Mouse (Mus musculus) layer of hippocampus, adult 8-10 months (tissue): ENCODE data around the gene Dnajb14. TPM values are rescaled to one million over a fixed set of nuclear protein-coding genes. Genes with fewer than 3 reads are reported as not detected.
A peak's percentile ranks its signal among the peaks of the same experiment; 100 is the strongest.
"Not testable (repeated sequence)": the region's sequence is repeated elsewhere in the genome, so short reads cannot be mapped to it uniquely, and the experiment has no call there.

Experiments used
- DNase-seq, 2 experiments: peaks; one replicate each; pipeline ENCODE4 v3.0.0; 2022; ENCODE audit warnings: low spot score in 2 of 2
- total RNA-seq, 4 experiments: library from RNA; stranded (reverse); gene quantifications; 2 replicates each; pipeline ENCODE4 v1.2.4; 2022

The Dnajb14 gene
- total RNA-seq, 4 experiments from 2014 or later, result 52.0 to 55.0 (median 53.3) TPM

- no peak for DNase-seq
Measured at GRCm38 (mm10) chr3:137952225-137952913, 84.9 kb downstream of the Dnajb14 start.

- DNase-seq, result peak; percentile 64 to 71
Measured at GRCm38 (mm10) chr3:137952914-137953880, 85.7 kb downstream of the Dnajb14 start.

- DNase-seq, result no peak
Measured at GRCm38 (mm10) chr3:137954256-137954916, 86.9 kb downstream of the Dnajb14 start.

DNA sequence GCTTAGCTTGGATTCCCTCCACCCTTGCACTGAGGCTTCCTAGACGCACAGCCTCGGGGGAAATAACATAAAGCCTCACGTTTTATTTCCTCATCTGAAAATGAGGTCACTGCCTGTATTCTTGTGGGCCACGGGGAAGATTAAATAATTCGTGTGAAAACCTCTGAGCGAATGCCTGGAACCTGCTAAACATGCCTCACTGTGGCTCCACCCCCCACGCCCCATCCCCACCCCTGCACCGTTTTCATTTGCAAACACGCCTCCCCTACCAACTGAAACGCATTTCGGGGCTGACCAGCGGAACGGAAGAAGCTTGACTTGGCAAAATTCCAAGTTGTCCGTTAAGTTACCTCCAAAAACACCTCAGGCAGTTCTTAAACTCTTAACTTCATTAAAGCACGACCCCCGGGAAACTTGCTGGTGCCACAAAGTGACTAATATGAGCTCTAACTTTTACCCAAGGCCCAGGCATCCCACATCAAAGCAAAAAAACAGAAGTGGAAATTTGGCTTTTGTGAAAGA lies 88.1 kb downstream of the Dnajb14 start:
- DNase-seq, result no peak

DNA sequence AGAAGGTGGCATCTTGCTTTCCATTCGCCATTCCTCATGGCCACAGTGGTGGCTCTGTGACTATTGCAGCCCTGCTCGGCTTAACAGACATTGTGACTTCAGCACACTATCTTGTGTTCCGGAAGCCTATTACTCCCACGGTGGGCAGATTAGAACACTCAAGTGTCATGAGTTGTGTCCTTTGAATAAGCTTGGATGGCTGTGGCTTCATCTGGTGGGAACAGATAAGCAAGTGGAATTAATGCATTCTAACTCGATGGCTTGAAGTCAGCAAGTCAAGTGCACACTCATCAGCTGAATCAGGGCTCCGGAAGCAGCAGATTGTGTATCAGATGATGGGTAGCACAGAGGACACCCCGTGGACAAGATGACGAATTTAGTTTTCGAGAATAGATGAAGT lies 90.4 kb downstream of the Dnajb14 start:
- DNase-seq, result no peak

- no peak for DNase-seq
Measured at GRCm38 (mm10) chr3:137958352-137958751, 90.9 kb downstream of the Dnajb14 start.

GRCm38 (mm10) chr3:137959456-137959855 lies 92.0 kb downstream of the Dnajb14 start:
- no peak for DNase-seq

DNA sequence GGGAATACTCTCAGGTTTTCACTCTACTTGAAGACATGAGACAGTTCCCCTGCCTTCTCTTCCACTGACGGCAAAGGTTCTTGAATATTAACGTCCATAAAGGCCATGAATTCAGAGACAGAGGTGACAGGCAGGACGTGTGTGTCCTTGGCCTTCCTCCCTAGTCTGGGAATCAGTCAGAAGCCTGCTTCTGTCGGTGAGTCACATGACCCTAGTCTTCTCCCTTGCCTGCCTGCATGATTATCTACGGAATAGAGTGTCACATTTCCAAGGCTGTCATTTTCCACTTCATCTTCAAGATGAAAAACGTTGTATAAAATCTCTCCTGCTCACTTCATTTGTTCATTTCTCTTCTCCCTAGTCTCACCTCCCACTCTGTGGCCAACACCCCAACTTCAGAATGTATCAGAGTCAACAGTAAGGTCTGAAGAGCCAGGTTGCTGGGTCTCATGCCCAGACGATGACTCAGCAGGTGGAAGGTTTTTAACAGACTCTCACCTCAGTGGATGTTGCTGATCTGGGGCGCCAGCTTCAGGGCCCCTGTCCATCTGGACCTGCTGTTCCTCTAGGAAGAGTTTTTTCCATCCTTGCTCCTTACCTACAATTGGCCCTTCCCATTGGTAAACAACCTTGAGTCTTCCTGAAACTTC lies 94.4 kb downstream of the Dnajb14 start:
- no peak for DNase-seq

DNA sequence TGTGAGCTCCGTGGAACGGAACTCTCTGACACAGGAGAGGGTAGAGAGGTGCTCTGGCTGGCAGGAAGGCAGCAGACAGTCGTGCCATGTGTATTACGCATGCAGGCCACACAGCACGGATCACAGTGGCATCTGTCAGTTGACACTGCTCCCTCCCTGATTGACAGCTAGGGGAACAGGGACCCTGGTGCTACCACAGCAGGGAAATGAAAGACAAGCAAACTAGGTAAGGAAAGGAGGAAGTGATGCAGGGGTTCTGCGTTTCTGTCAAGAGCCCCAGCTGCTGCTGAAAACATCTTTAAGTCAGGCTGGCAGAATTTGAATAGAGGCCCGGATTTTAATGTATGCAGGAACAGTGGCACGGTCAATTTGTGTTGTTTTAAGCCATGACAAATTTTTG lies 96.0 kb downstream of the Dnajb14 start:
- no peak for DNase-seq

- DNase-seq, result not testable (repeated sequence)
Measured at GRCm38 (mm10) chr3:137964014-137964413, 96.5 kb downstream of the Dnajb14 start.

Other genes with a start within 250 kb of the Dnajb14 start
- 10 to 100 TPM; 11.2 to 14.3 (median 11.6) TPM for gene Ddit4l, start 246.1 kb upstream of the Dnajb14 start, total RNA-seq
- gene Gm21962, start 196.2 kb upstream of the Dnajb14 start, total RNA-seq, result not detected
- gene H2afz, start 3.2 kb upstream of the Dnajb14 start, total RNA-seq, result 100 to 1,000 TPM; 138 to 151 (median 148) TPM
- 10 to 100 TPM; 60.2 to 72.0 (median 65.2) TPM for gene Lamtor3, start 50.8 kb downstream of the Dnajb14 start, total RNA-seq
- gene Dapp1, start 113.9 kb downstream of the Dnajb14 start, total RNA-seq, result 1 to 10 TPM; 5.3 to 8.4 (median 7.6) TPM
- gene 1110002E22Rik, start 197.4 kb downstream of the Dnajb14 start, total RNA-seq, result 1 to 10 TPM; 1.2 to 2.3 (median 2.0) TPM
- under 1 TPM in 1 of 4 experiments, not detected in 3; 0.22 TPM for gene Gm5105, start 199.7 kb downstream of the Dnajb14 start, total RNA-seq